Mouse (Mus musculus): ENCODE measurements around the gene Asb8. TPM values are rescaled to one million over a fixed set of nuclear protein-coding genes. Genes with fewer than 3 reads are reported as not detected.
A peak's percentile ranks its signal among the peaks of the same experiment; 100 is the strongest.

Gene Asb8
- polyA plus RNA-seq, 1 experiment from 2014 or later, result 71.8 TPM

GRCm38 (mm10) chr15:98089421-98090183 lies 75.8 kb downstream of the Asb8 start:
- peaks cover 15% of the 10 kb centered on the region for H3K4me1 ChIP-seq (ENCODE audit: control insufficient read depth, insufficient read depth, low read length)
- no peak overlapping the region for H3K9ac ChIP-seq (replicated peaks; ENCODE audit: low read length)
- peaks cover 22% of the 10 kb centered on the region for H3K36me3 ChIP-seq (ENCODE audit: control insufficient read depth, insufficient read depth, low read length)
- no peak for ATAC-seq (ENCODE audit: low FRiP score, low TSS enrichment)
- no peak overlapping the region for H3K27ac ChIP-seq (replicated peaks; ENCODE audit: low read depth, low read length)
- 80% methylated on average over 9 of the region's 9 CpGs for WGBS
- no peak overlapping the region for H3K4me3 ChIP-seq (replicated peaks; ENCODE audit: low read depth, low read length)
- no peaks in the 10 kb centered on the region for H3K27me3 ChIP-seq (ENCODE audit: control insufficient read depth, insufficient read depth, low read length)
- DNase-seq, result peak; percentile 49
- no peak overlapping the region for H3K4me2 ChIP-seq (ENCODE audit: low read length)
- H3K9me3 ChIP-seq (ENCODE audit: control insufficient read depth, low read length), result no peaks in the 10 kb centered on the region

- Histone ChIP-seq H3K27me3 (ENCODE audit: control insufficient read depth, insufficient read depth, low read length) (no peaks in the 10 kb centered on the region), H3K4me1 (ENCODE audit: control insufficient read depth, insufficient read depth, low read length) (peaks cover 14% of the 10 kb centered on the region), H3K4me2 (ENCODE audit: low read length) (no peak overlapping the region), H3K27ac (replicated peaks; ENCODE audit: low read depth, low read length) (no peak overlapping the region), H3K9ac (replicated peaks; ENCODE audit: low read length) (no peak overlapping the region), H3K4me3 (replicated peaks; ENCODE audit: low read depth, low read length) (no peak overlapping the region), H3K9me3 (ENCODE audit: control insufficient read depth, low read length) (no peaks in the 10 kb centered on the region), H3K36me3 (ENCODE audit: control insufficient read depth, insufficient read depth, low read length) (peaks cover 29% of the 10 kb centered on the region)
- no peak for DNase-seq
- no peak for ATAC-seq (ENCODE audit: low FRiP score, low TSS enrichment)
- WGBS, result 90% methylated on average over 1 of the region's 1 CpGs
These were observed 76.5 kb downstream of the Asb8 start for GRCm38 (mm10) chr15:98088889-98089288.

Other genes with a start within 250 kb of the Asb8 start
- 52.3 and 63.6 TPM in 2 replicates for gene Tmem106c, start 201.4 kb downstream of the Asb8 start, polyA plus RNA-seq (2014; fragmentation: Nextera tagmentation; extraction: Ambion mirVana)
- gene Col2a1, start 160.9 kb downstream of the Asb8 start, polyA plus RNA-seq (2014; fragmentation: Nextera tagmentation; extraction: Ambion mirVana), result 39.3 and 45.2 TPM in 2 replicates
- 72.4 and 80.5 TPM in 2 replicates for gene Pfkm, start 73.0 kb downstream of the Asb8 start, polyA plus RNA-seq (2014; fragmentation: Nextera tagmentation; extraction: Ambion mirVana)
- gene Senp1, start 71.9 kb downstream of the Asb8 start, polyA plus RNA-seq (2014; fragmentation: Nextera tagmentation; extraction: Ambion mirVana), result 26.1 and 27.2 TPM in 2 replicates
- 98.5 and 102 TPM in 2 replicates for gene Ccdc184, start 1.5 kb upstream of the Asb8 start, polyA plus RNA-seq (2014; fragmentation: Nextera tagmentation; extraction: Ambion mirVana)
- not detected in 2 replicates for gene Olfr288, start 29.9 kb upstream of the Asb8 start, polyA plus RNA-seq (2014; fragmentation: Nextera tagmentation; extraction: Ambion mirVana)
- gene Gm44579, start 55.4 kb upstream of the Asb8 start, polyA plus RNA-seq (2014; fragmentation: Nextera tagmentation; extraction: Ambion mirVana), result not detected in 2 replicates
- 0.17 TPM in 1 of 2 replicates, not detected in the other for gene Olfr287, start 55.4 kb upstream of the Asb8 start, polyA plus RNA-seq (2014; fragmentation: Nextera tagmentation; extraction: Ambion mirVana)
- not detected in 2 replicates for gene Olfr286, start 68.8 kb upstream of the Asb8 start, polyA plus RNA-seq (2014; fragmentation: Nextera tagmentation; extraction: Ambion mirVana)
- gene H1fnt, start 91.7 kb upstream of the Asb8 start, polyA plus RNA-seq (2014; fragmentation: Nextera tagmentation; extraction: Ambion mirVana), result not detected in 2 replicates
- gene Zfp641, start 130.5 kb upstream of the Asb8 start, polyA plus RNA-seq (2014; fragmentation: Nextera tagmentation; extraction: Ambion mirVana), result 7.9 and 11.7 TPM in 2 replicates
- not detected in 2 replicates for gene Olfr285, start 151.7 kb upstream of the Asb8 start, polyA plus RNA-seq (2014; fragmentation: Nextera tagmentation; extraction: Ambion mirVana)
- gene Olfr284, start 175.4 kb upstream of the Asb8 start, polyA plus RNA-seq (2014; fragmentation: Nextera tagmentation; extraction: Ambion mirVana), result 0.40 TPM in 1 of 2 replicates, not detected in the other
- not detected in 2 replicates for gene Olfr283, start 215.3 kb upstream of the Asb8 start, polyA plus RNA-seq (2014; fragmentation: Nextera tagmentation; extraction: Ambion mirVana)

Measured in midbrain, embryonic 14.5 days (tissue).